Mouse (Mus musculus) spleen, postnatal 14 days (tissue): ENCODE results near the gene A530084C06Rik.

Source experiments
- DNase-seq, 2 experiments: peaks; one replicate each; pipeline ENCODE4 v3.0.0; 2021 to 2022; ENCODE audit warnings: low spot score in 2 of 2

The A530084C06Rik gene

GRCm38 (mm10) chr13:31543021-31543420 is 16.1 kb downstream of the A530084C06Rik start:
- no peak for DNase-seq

DNA sequence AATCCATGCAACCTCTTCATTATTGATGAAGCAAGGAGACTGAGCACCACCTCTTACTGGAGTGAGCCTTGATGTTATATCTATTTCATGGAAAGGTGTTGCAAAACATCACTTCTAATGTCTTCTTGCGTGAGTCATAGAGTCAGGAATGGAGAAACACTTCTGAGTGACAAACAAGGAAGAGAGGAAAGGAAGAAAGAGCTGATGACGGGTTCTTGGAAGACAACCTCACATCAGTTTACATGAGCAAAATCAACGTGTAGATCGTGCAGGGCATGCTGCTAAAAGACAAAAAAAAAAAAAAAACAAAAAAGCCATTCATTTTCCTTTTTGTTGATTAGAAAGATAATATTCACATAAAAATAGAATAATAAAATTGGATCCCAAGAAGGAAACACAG is 24.4 kb downstream of the A530084C06Rik start:
- no peak for DNase-seq

GRCm38 (mm10) chr13:31531651-31532061 is 27.5 kb downstream of the A530084C06Rik start:
- DNase-seq = no peak

DNA sequence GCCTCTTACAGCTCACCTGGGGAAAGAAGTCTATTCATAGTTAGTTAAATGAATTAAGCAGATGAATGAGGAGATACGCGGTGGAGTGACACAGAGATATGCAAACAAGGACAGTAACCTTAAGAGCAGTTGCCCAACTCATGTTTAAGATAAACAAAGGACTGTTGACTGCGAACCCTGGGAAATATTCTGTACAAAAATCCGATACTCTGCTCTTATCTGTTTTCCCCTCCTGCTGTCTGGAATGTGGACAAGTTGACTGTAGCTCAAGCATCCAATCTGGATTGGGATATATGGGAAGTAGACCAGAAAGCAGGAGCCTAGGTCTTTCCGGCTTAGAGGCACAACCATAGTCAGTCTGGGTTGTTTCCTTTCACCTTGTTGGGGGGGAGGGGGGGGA is 27.9 kb downstream of the A530084C06Rik start:
- DNase-seq = no peak

DNA sequence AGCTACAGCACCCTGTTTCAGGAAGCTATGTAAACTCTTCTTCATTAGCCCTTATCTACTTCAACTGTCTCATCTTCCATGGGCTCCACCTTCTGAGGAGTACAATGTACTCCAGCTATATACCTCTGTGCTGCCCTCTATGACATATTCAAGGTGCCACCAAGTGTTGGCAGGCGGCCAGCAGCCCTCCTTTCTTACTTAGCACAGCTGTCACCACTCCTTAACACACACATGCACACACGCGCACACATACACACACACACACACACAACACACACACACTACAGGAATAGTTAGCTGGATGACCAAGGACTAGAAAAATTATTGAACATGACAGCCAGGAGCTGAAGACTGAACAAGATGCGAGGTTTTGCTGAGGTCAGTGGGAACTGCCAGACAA is 34.2 kb downstream of the A530084C06Rik start:
- DNase-seq = no peak

GRCm38 (mm10) chr13:31518971-31519370 is 40.2 kb downstream of the A530084C06Rik start:
- no peak for DNase-seq

DNA sequence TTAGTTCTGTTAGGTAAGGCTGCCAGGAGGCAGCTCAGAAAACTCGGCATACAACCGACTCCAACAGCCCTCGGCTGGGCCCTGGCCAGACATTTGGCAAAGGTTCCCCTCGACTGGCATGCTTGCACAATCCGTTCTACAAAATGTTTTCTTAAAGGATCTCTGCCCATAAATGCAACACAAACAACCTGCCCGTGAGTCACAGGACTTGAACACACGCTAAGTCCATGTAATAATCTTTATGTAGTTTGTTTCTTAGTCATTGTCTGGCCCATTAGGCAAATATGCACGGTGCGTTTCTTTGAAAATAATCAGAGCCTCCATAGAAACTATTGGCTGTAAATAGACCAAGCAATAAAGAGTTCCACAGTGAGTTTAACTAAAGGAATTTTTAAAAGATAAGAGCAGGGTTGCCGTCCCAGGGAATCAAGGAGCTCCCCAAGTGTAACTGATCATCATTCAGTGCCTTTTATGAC is 40.7 kb downstream of the A530084C06Rik start:
- no peak for DNase-seq

DNA sequence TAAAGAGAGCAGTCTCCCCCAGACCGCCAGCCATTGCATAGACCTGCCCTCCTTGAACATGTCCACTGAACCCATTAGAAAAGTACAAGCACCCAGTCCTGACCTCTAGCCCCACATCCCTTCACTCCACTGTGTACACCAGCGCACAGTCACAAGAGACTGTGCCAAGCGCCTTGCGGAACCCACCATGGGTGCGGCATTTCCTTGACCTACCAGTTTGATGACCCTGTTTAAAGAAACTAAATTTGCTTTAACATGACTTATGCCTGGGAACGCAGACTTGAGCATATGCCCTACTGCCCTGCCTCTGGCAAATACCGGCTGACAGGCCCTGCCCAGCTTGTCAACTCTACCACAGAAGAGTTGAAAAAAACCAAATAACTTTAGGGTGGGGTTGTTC is 43.9 kb downstream of the A530084C06Rik start:
- DNase-seq = no peak

- no peak for DNase-seq
Observed at GRCm38 (mm10) chr13:31506494-31507167, 52.5 kb downstream of the A530084C06Rik start.
